12 mouse cellular contexts compared by ENCODE assay signal in genomic region chr5:7789126-7789525, GRCm38 (mm10).
"Had no signal": no experiment of that assay in that cellular context is flagged by ENCODE, and none has a peak within 500 bp of the region (broad histone marks: within the 10 kb centered on the region; RNA-seq: fewer than 3 reads in every experiment).

No protein-coding gene starts in this region.

- DNase-seq: left cerebral cortex, postnatal 4 days; liver; liver, embryonic 13.5 days; liver, postnatal 0 days; lung, adult 18-20 months; lung, adult 2 months; lung, embryonic 14.5 days; lung, postnatal 10 days; lung, postnatal 14 days; lung, postnatal 36 days; lung, postnatal 4 days; midbrain, embryonic 14.5 days had no signal
